Mouse (Mus musculus): ENCODE data around the gene Prune1. TPM values are rescaled to one million over a fixed set of nuclear protein-coding genes. Genes with fewer than 3 reads are reported as not detected.

Prune1 gene
- polyA plus RNA-seq, 1 experiment from 2014 or later: 23.5 TPM

GRCm38 (mm10) chr3:95301204-95301796 lies 19.4 kb upstream of the Prune1 start:
- Histone ChIP-seq H3K4me3 (ENCODE audit: low read depth, low read length) (no peak overlapping the region), H3K36me3 (ENCODE audit: insufficient read depth) (no peaks in the 10 kb centered on the region), H3K4me2 (no peak overlapping the region), H3K9me3 (ENCODE audit: low read depth, low read length) (no peaks in the 10 kb centered on the region), H3K27me3 (ENCODE audit: insufficient read depth, low read length) (no peaks in the 10 kb centered on the region), H3K27ac (ENCODE audit: low read depth) (no peak overlapping the region), H3K9ac (no peak overlapping the region), H3K4me1 (ENCODE audit: insufficient read depth) (no peaks in the 10 kb centered on the region)
- ATAC-seq (ENCODE audit: insufficient read depth) (no peak), DNase-seq (no peak)
- no peak for TF ChIP-seq CTCF (IDR thresholded peaks at IDR 0.05; ENCODE audit: low read depth)
- 75% methylated on average over 3 of the region's 3 CpGs for WGBS

DNA sequence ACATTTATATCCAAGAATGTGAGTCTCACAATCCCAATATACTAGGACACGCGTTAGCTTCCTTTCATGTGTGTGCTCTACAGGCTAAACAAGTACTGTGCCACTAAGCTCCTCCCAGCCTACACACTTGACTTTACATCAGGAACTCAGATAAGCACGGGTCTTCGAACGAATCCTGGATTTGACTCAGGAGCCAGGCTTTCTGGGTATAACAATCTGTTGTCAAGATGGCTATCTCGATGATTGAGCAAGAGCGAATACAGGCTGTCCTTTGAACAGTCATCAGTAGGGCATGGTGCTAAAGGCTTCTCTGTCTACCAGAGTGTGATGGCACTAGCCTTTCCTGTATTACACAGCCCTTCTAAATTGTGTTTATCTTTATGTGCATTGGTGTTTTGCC lies 16.1 kb upstream of the Prune1 start:
- H3K27ac ChIP-seq (ENCODE audit: low read depth): no peak overlapping the region
- TF ChIP-seq CTCF (IDR thresholded peaks at IDR 0.05; ENCODE audit: low read depth): no peak
- H3K36me3 ChIP-seq (ENCODE audit: insufficient read depth): peaks cover 26% of the 10 kb centered on the region
- H3K4me1 ChIP-seq (ENCODE audit: insufficient read depth): no peaks in the 10 kb centered on the region
- ATAC-seq (ENCODE audit: insufficient read depth) (no peak), DNase-seq (no peak)
- H3K27me3 ChIP-seq (ENCODE audit: insufficient read depth, low read length): no peaks in the 10 kb centered on the region
- H3K4me2 ChIP-seq: no peak overlapping the region
- no peak overlapping the region for H3K9ac ChIP-seq
- H3K4me3 ChIP-seq (ENCODE audit: low read depth, low read length): no peak overlapping the region
- WGBS: 64% methylated on average over 7 of the region's 7 CpGs
- H3K9me3 ChIP-seq (ENCODE audit: low read depth, low read length): no peaks in the 10 kb centered on the region

DNA sequence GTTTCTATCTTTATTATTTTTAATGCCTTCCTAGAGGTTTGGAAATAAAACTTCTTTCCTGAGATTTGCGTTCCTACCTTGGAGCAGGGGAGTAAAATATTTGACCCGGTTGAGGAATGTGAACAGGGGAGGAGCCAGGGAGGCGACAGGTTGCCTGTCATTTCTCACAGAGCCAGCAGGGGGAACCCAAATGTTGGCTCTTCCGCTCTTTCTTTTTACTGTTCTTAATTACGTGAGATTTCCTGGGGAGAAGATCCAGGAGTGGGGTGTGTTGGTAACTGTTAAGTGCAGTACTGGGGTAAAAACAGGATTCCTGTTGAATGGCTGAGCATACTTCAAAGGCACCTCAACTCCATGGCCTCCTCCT lies 14.2 kb upstream of the Prune1 start:
- peak; percentile 75 for TF ChIP-seq CTCF (IDR thresholded peaks at IDR 0.05; ENCODE audit: low read depth)
- H3K27me3 ChIP-seq (ENCODE audit: insufficient read depth, low read length): no peaks in the 10 kb centered on the region
- peaks cover 33% of the 10 kb centered on the region for H3K36me3 ChIP-seq (ENCODE audit: insufficient read depth)
- H3K9ac ChIP-seq: no peak overlapping the region
- H3K27ac ChIP-seq (ENCODE audit: low read depth): no peak overlapping the region
- H3K4me2 ChIP-seq: no peak overlapping the region
- peak; percentile 78 for DNase-seq
- H3K9me3 ChIP-seq (ENCODE audit: low read depth, low read length): no peaks in the 10 kb centered on the region
- H3K4me1 ChIP-seq (ENCODE audit: insufficient read depth): no peaks in the 10 kb centered on the region
- H3K4me3 ChIP-seq (ENCODE audit: low read depth, low read length): no peak overlapping the region
- peak; percentile 52 for ATAC-seq (ENCODE audit: insufficient read depth)
- 8% methylated on average over 5 of the region's 5 CpGs for WGBS

DNA sequence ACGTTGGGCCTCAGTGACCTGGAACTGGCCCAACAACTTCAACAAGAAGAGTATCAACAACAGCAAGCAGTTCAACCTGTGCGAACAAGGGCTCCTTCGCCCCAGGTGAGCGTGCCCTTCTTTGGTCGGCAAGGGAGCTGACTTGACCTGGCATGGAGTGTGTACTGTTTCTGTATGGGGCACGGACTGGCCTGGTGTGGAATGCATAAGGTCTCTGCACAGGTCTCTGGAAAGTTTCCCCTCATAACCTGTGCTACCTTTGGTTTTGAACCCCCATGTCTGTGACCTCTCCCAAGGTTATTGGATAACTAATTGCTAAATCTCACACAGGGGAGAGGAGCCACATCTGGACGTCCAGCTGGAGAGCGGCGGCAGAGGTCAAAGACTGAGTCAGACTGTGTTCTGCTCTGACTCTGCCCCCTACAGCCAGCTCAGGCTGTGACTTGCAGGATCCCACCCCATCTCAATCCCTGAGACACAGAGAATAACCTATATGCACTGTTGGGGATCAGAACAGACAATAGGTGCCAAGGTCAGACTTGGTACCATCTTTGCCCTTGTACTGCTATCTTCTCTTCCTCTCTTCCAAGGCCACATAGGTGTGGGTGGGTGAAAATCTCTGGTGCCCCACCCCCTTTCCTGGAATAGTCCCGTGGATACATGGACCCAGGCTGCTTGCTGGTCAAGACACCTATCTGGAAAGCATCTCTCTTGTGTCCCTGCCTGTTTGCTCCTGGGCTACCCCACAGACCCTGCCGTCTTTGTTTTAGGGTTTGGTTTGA lies 13.6 kb upstream of the Prune1 start:
- DNase-seq: no peak
- H3K36me3 ChIP-seq (ENCODE audit: insufficient read depth): peaks cover 39% of the 10 kb centered on the region
- WGBS: 68% methylated on average over 11 of the region's 11 CpGs
- no peaks in the 10 kb centered on the region for H3K4me1 ChIP-seq (ENCODE audit: insufficient read depth)
- no peak overlapping the region for H3K9ac ChIP-seq
- no peak for TF ChIP-seq CTCF (IDR thresholded peaks at IDR 0.05; ENCODE audit: low read depth)
- no peak overlapping the region for H3K27ac ChIP-seq (ENCODE audit: low read depth)
- ATAC-seq (ENCODE audit: insufficient read depth): peak; percentile 42
- no peak overlapping the region for H3K4me2 ChIP-seq
- H3K27me3 ChIP-seq (ENCODE audit: insufficient read depth, low read length): no peaks in the 10 kb centered on the region
- no peaks in the 10 kb centered on the region for H3K9me3 ChIP-seq (ENCODE audit: low read depth, low read length)
- no peak overlapping the region for H3K4me3 ChIP-seq (ENCODE audit: low read depth, low read length)

- Histone ChIP-seq H3K9ac (no peak overlapping the region), H3K4me2 (no peak overlapping the region), H3K27me3 (ENCODE audit: insufficient read depth, low read length) (no peaks in the 10 kb centered on the region), H3K9me3 (ENCODE audit: low read depth, low read length) (no peaks in the 10 kb centered on the region), H3K27ac (ENCODE audit: low read depth) (no peak overlapping the region), H3K4me1 (ENCODE audit: insufficient read depth) (no peaks in the 10 kb centered on the region), H3K36me3 (ENCODE audit: insufficient read depth) (peaks cover 46% of the 10 kb centered on the region), H3K4me3 (ENCODE audit: low read depth, low read length) (no peak overlapping the region)
- 87% methylated on average over 5 of the region's 5 CpGs for WGBS
- TF ChIP-seq CTCF (IDR thresholded peaks at IDR 0.05; ENCODE audit: low read depth): no peak
- no peak for DNase-seq
- ATAC-seq (ENCODE audit: insufficient read depth): no peak
Measured at GRCm38 (mm10) chr3:95294718-95295117, 12.8 kb upstream of the Prune1 start.

GRCm38 (mm10) chr3:95294316-95294715 lies 12.4 kb upstream of the Prune1 start:
- Histone ChIP-seq H3K4me1 (ENCODE audit: insufficient read depth) (no peaks in the 10 kb centered on the region), H3K27me3 (ENCODE audit: insufficient read depth, low read length) (no peaks in the 10 kb centered on the region), H3K36me3 (ENCODE audit: insufficient read depth) (peaks cover 47% of the 10 kb centered on the region), H3K9ac (no peak overlapping the region), H3K4me2 (no peak overlapping the region), H3K27ac (ENCODE audit: low read depth) (no peak overlapping the region), H3K9me3 (ENCODE audit: low read depth, low read length) (no peaks in the 10 kb centered on the region), H3K4me3 (ENCODE audit: low read depth, low read length) (no peak overlapping the region)
- TF ChIP-seq CTCF (IDR thresholded peaks at IDR 0.05; ENCODE audit: low read depth): no peak
- DNase-seq (no peak), ATAC-seq (ENCODE audit: insufficient read depth) (no peak)
- WGBS: 85% methylated on average over 7 of the region's 7 CpGs

GRCm38 (mm10) chr3:95293537-95293936 lies 11.7 kb upstream of the Prune1 start:
- H3K27me3 ChIP-seq (ENCODE audit: insufficient read depth, low read length): no peaks in the 10 kb centered on the region
- H3K36me3 ChIP-seq (ENCODE audit: insufficient read depth): peaks cover 50% of the 10 kb centered on the region
- no peak overlapping the region for H3K4me2 ChIP-seq
- no peak for ATAC-seq (ENCODE audit: insufficient read depth)
- no peaks in the 10 kb centered on the region for H3K4me1 ChIP-seq (ENCODE audit: insufficient read depth)
- no peak overlapping the region for H3K4me3 ChIP-seq (ENCODE audit: low read depth, low read length)
- TF ChIP-seq CTCF (IDR thresholded peaks at IDR 0.05; ENCODE audit: low read depth): no peak
- no peak overlapping the region for H3K27ac ChIP-seq (ENCODE audit: low read depth)
- WGBS: 69% methylated on average over 11 of the region's 11 CpGs
- H3K9ac ChIP-seq: no peak overlapping the region
- DNase-seq: no peak
- H3K9me3 ChIP-seq (ENCODE audit: low read depth, low read length): no peaks in the 10 kb centered on the region
